Mouse (Mus musculus) kidney, adult 2 months (tissue): Measurements from ENCODE around the gene Glis3. TPM values are rescaled to one million over a fixed set of nuclear protein-coding genes. Genes with fewer than 3 reads are reported as not detected.

Experiments
- DNase-seq: peaks from one replicate; pipeline ENCODE4 v3.0.0; 2021
- H3K27ac ChIP-seq: fragments of 200-500 bp; 2 replicates; pipeline ENCODE4 v1.5.1; 2012; ENCODE audit warnings: low read depth, low read length, control low read depth, inconsistent platforms; ENCODE audit not compliant: insufficient read depth
- H3K27me3 ChIP-seq: fragments of 200-500 bp; replicated peaks from 2 replicates; pipeline ENCODE4 v1.6.1; 2012; ENCODE audit warnings: mild to moderate bottlenecking, moderate library complexity, low read length, inconsistent platforms; ENCODE audit not compliant: control insufficient read depth, insufficient read depth
- H3K36me3 ChIP-seq: fragments of 200-500 bp; 2 replicates; pipeline ENCODE4 v1.6.1; 2012; ENCODE audit warnings: mild to moderate bottlenecking, moderate library complexity, low read length, inconsistent platforms; ENCODE audit not compliant: control insufficient read depth, insufficient read depth
- H3K4me1 ChIP-seq: fragments of 200-500 bp; 2 replicates; pipeline ENCODE4 v1.6.1; 2011; ENCODE audit warnings: low read length; ENCODE audit not compliant: control insufficient read depth, insufficient read depth
- H3K4me3 ChIP-seq: fragments of 200-500 bp; 2 replicates; pipeline ENCODE4 v1.5.1; 2011; ENCODE audit warnings: mild to moderate bottlenecking, low read depth, low read length, control low read depth; ENCODE audit not compliant: insufficient read depth
- CTCF ChIP-seq: fragments of 200-500 bp; conservative IDR thresholded peaks from 2 replicates; pipeline ENCODE4 v1.5.1; 2011; ENCODE audit warnings: low read depth, mild to moderate bottlenecking, control low read depth, low read length, moderate library complexity, mixed read lengths; ENCODE audit not compliant: insufficient read depth, insufficient read length
- POLR2A ChIP-seq: fragments of 200-500 bp; IDR thresholded peaks from one replicate; pipeline ENCODE4 v1.6.1; 2011; ENCODE audit warnings: low read depth, low read length, control low read depth
- WGBS: fragments of 180-500 bp; shearing (Covaris S2); methylation state at CpG from one replicate; pipeline ENCODE4 v1.1.7; 2018; 5-methylcytosine and 5-hydroxymethylcytosine counted together
- polyA plus RNA-seq: library from polyadenylated mRNA; depleted of rRNA; stranded (reverse); fragments of >200 nt; gene quantifications from 2 replicates; pipeline ENCODE4 v1.2.3, GENCODE M21; 2012

Glis3 gene
- polyA plus RNA-seq, 1 experiment, result 23.7 TPM

- TF ChIP-seq POLR2A, result no peak
- Histone ChIP-seq H3K27ac (peak overlapping the region; percentile 31; the same call in 1 of the 2 replicates), H3K36me3 (no peaks in the 10 kb centered on the region), H3K4me1 (peaks cover 9% of the 10 kb centered on the region), H3K27me3 (no peaks in the 10 kb centered on the region), H3K4me3 (no peak overlapping the region)
- WGBS, result 56% methylated on average over 1 of the region's 1 CpGs
- peak; percentile 82 for DNase-seq
Measured at GRCm38 (mm10) chr19:28366766-28367165, 313.1 kb downstream of the Glis3 start.

GRCm38 (mm10) chr19:28365897-28366296 is 314.0 kb downstream of the Glis3 start:
- WGBS, result 68% methylated on average over 7 of the region's 7 CpGs
- Histone ChIP-seq H3K4me3 (no peak overlapping the region), H3K27ac (no peak overlapping the region), H3K36me3 (no peaks in the 10 kb centered on the region), H3K27me3 (no peaks in the 10 kb centered on the region), H3K4me1 (peaks cover 15% of the 10 kb centered on the region)
- no peak for DNase-seq
- TF ChIP-seq POLR2A (no peak), CTCF (peak; percentile 63)

- 0 out of 2 replicates have a peak overlapping the region, but pooled peaks have one; percentile 38 for H3K27ac ChIP-seq
- peak; percentile 62 for DNase-seq
- TF ChIP-seq CTCF, result no peak
- no peak for TF ChIP-seq POLR2A
- H3K4me3 ChIP-seq, result no peak overlapping the region
- WGBS, result 32% methylated on average over 4 of the region's 4 CpGs
- H3K4me1 ChIP-seq, result peaks cover 20% of the 10 kb centered on the region
- no peaks in the 10 kb centered on the region for H3K36me3 ChIP-seq
- H3K27me3 ChIP-seq, result no peaks in the 10 kb centered on the region
Measured at GRCm38 (mm10) chr19:28360884-28361283, 319.0 kb downstream of the Glis3 start.

GRCm38 (mm10) chr19:28357595-28357994 is 322.3 kb downstream of the Glis3 start:
- no peaks in the 10 kb centered on the region for H3K27me3 ChIP-seq
- H3K27ac ChIP-seq, result no peak overlapping the region
- no peaks in the 10 kb centered on the region for H3K36me3 ChIP-seq
- TF ChIP-seq POLR2A, result no peak
- H3K4me1 ChIP-seq, result peaks cover 18% of the 10 kb centered on the region
- no peak overlapping the region for H3K4me3 ChIP-seq
- WGBS, result 64% methylated on average over 9 of the region's 9 CpGs
- DNase-seq, result peak; percentile 49

- WGBS, result 62% methylated on average over 13 of the region's 13 CpGs
- H3K27me3 ChIP-seq, result no peaks in the 10 kb centered on the region
- TF ChIP-seq CTCF (no peak), POLR2A (no peak)
- H3K36me3 ChIP-seq, result no peaks in the 10 kb centered on the region
- no peak overlapping the region for H3K27ac ChIP-seq
- peaks cover 21% of the 10 kb centered on the region for H3K4me1 ChIP-seq
- no peak overlapping the region for H3K4me3 ChIP-seq
- no peak for DNase-seq
Measured at GRCm38 (mm10) chr19:28351068-28352066, 328.5 kb downstream of the Glis3 start.

GRCm38 (mm10) chr19:28347080-28347825 is 332.6 kb downstream of the Glis3 start:
- peak; percentile 91 for DNase-seq
- Histone ChIP-seq H3K4me1 (peaks cover 21% of the 10 kb centered on the region), H3K4me3 (no peak overlapping the region), H3K27ac (peak overlapping the region; percentile 72), H3K36me3 (no peaks in the 10 kb centered on the region), H3K27me3 (no peaks in the 10 kb centered on the region)
- no peak for TF ChIP-seq POLR2A
- TF ChIP-seq CTCF, result no peak
- 44% methylated on average over 13 of the region's 13 CpGs for WGBS

GRCm38 (mm10) chr19:28343640-28344039 is 336.2 kb downstream of the Glis3 start:
- no peak for DNase-seq
- TF ChIP-seq CTCF (no peak), POLR2A (no peak)
- Histone ChIP-seq H3K4me1 (peaks cover 12% of the 10 kb centered on the region), H3K27ac (no peak overlapping the region), H3K27me3 (no peaks in the 10 kb centered on the region), H3K4me3 (no peak overlapping the region), H3K36me3 (no peaks in the 10 kb centered on the region)
- 77% methylated on average over 7 of the region's 7 CpGs for WGBS
